Mouse (Mus musculus) neural tube, embryonic 15.5 days (tissue): Measurements from ENCODE around the gene Naa38. TPM values are rescaled to one million over a fixed set of nuclear protein-coding genes. Genes with fewer than 3 reads are reported as not detected.
"Not testable (repeated sequence)": the region's sequence is repeated elsewhere in the genome, so short reads cannot be mapped to it uniquely, and the experiment has no call there.

Source experiments
- ATAC-seq: fragments of 200-750 bp; cut with Nextera tagmentation; 2 replicates; pipeline ENCODE4 v1.8.0; 2017; ENCODE audit warnings: mild to moderate bottlenecking, moderate TSS enrichment, moderate library complexity; ENCODE audit not compliant: low FRiP score
- H3K27ac ChIP-seq: fragments of 300-500 bp; sonication (generic); replicated peaks from 2 replicates; pipeline ENCODE4 v1.5.1; 2015; ENCODE audit warnings: mild to moderate bottlenecking, inconsistent platforms
- H3K27me3 ChIP-seq: fragments of 300-500 bp; sonication (generic); replicated peaks from 2 replicates; pipeline ENCODE4 v1.6.1; 2015; ENCODE audit warnings: inconsistent platforms
- H3K36me3 ChIP-seq: fragments of 300-500 bp; sonication (generic); 2 replicates; pipeline ENCODE4 v1.6.1; 2015; ENCODE audit warnings: inconsistent platforms
- H3K4me1 ChIP-seq: fragments of 300-500 bp; sonication (generic); 2 replicates; pipeline ENCODE4 v1.6.1; 2015; ENCODE audit warnings: inconsistent platforms
- H3K4me2 ChIP-seq: fragments of 300-500 bp; sonication (generic); 2 replicates; pipeline ENCODE4 v1.6.1; 2015; ENCODE audit warnings: inconsistent platforms, mild to moderate bottlenecking, moderate library complexity
- H3K4me3 ChIP-seq: fragments of 300-500 bp; sonication (generic); replicated peaks from 2 replicates; pipeline ENCODE4 v1.5.1; 2015; ENCODE audit warnings: mild to moderate bottlenecking, inconsistent platforms
- H3K9ac ChIP-seq: fragments of 300-500 bp; sonication (generic); replicated peaks from 2 replicates; pipeline ENCODE4 v1.6.1; 2015; ENCODE audit warnings: mild to moderate bottlenecking, inconsistent platforms
- H3K9me3 ChIP-seq: fragments of 300-500 bp; sonication (generic); replicated peaks from 2 replicates; pipeline ENCODE4 v1.6.1; 2016; ENCODE audit warnings: inconsistent platforms
- WGBS: fragments of 180-500 bp; shearing (Covaris S2); methylation state at CpG from one replicate; pipeline ENCODE4 v1.1.7; 2015; ENCODE audit warnings: mixed read lengths; 5-methylcytosine and 5-hydroxymethylcytosine counted together
- polyA plus RNA-seq: library from polyadenylated mRNA; unstranded; fragments of >200 nt; fragmentation: Nextera tagmentation; extraction: Ambion mirVana; gene quantifications from 2 replicates; pipeline ENCODE4 v1.2.1, GENCODE M21; 2015

The Naa38 gene
- 130 and 132 TPM in 2 replicates for polyA plus RNA-seq

DNA sequence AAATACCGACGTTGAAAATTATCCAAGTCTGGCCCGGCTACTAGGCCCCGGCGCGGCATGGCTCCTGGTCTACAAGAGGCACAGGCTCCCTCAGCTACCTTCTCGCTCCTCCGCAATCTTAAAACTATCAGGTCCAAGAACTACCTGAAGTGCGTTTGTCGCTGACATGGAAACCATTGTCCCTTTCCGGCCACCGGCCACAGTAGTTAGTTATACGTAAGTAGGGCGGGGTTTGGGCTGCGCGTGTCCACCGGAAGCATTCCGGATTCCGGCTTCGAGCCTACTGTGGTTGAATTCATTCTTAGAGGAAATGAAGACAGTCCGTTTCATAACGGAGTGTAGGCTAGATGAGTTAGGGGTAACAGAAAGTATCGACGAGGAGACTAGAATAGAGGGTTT is at the start of gene Naa38, which contains the start of gene Cyb5d1:
Gene Naa38, plus strand, starts transcription at position 253 of the 399 bp plus-strand sequence.
Gene Cyb5d1, minus strand, starts transcription at position 397 of the 399 bp plus-strand sequence.
- under 1% methylated on average over 24 of the region's 24 CpGs for WGBS
- H3K27me3 ChIP-seq, H3K9me3 ChIP-seq: not testable (repeated sequence)
- peaks cover 28% of the 10 kb centered on the region for H3K4me1 ChIP-seq
- H3K4me2 ChIP-seq, result peak within 1 kb of the TSS; percentile 85
- ATAC-seq, result peak; percentile 86
- H3K9ac ChIP-seq, result peak within 1 kb of the TSS; percentile 95
- H3K4me3 ChIP-seq, result peak within 1 kb of the TSS; percentile 84
- H3K36me3 ChIP-seq, result peaks cover 15% of the 10 kb centered on the region
- H3K27ac ChIP-seq, result peak within 1 kb of the TSS; percentile 100

DNA sequence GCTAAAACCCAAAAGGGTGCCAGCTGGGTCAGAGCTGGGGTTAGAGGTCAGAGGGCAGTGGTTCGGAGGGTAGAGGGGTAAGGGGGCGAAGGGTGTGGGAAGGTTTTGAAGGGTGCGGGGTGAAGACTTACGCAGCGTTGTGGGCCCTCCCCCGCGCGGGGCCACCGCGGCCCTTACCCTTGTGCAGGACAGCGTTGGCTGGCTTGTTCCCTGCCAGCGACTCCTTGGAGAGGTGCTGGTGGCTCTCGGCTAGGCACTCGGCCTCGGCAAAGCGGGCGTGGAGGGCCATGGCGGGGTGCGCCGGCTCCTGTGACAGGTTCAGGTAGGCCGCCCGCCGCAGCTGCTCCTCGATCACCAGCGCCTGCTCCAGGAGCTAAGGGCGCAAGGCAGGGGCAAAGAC is 48.8 kb upstream of the Naa38 start:
- H3K4me1 ChIP-seq, result peaks cover 11% of the 10 kb centered on the region
- H3K9me3 ChIP-seq, result no peaks in the 10 kb centered on the region
- no peak overlapping the region for H3K4me3 ChIP-seq
- no peak overlapping the region for H3K4me2 ChIP-seq
- no peak overlapping the region for H3K27ac ChIP-seq
- no peak for ATAC-seq
- WGBS, result 93% methylated on average over 26 of the region's 26 CpGs
- no peak overlapping the region for H3K9ac ChIP-seq
- no peaks in the 10 kb centered on the region for H3K27me3 ChIP-seq
- H3K36me3 ChIP-seq, result peaks cover 86% of the 10 kb centered on the region

DNA sequence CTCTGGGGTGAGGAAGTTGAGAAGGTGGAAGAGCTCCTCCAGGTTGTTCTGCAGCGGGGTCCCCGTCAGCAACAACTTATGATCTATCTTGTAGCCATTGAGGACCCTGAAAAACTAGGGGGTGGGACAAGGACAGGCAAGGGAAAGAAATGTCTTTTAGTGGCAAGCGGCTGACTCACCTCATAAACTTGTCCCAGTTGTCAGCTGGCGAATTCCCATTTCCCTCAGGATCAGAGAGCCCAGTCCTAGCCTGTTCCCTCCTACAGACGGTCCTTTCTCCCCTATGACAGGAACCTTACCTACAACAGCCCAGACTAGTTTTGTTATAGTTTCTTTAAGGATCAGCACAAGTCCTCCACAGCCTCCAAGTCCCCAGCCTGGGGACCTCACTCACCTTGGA is 38.7 kb upstream of the Naa38 start:
- Histone ChIP-seq H3K27ac (no peak overlapping the region), H3K9me3 (no peaks in the 10 kb centered on the region), H3K9ac (no peak overlapping the region), H3K4me2 (no peak overlapping the region), H3K4me1 (0 out of 2 replicates have a peak, but pooled peaks cover 1% of the 10 kb centered on the region), H3K27me3 (no peaks in the 10 kb centered on the region), H3K36me3 (peaks cover 98% of the 10 kb centered on the region), H3K4me3 (no peak overlapping the region)
- ATAC-seq, result no peak
- 89% methylated on average over 5 of the region's 5 CpGs for WGBS

GRCm38 (mm10) chr11:69357690-69358089 is 37.6 kb upstream of the Naa38 start:
- 0 out of 2 replicates have a peak, but pooled peaks cover 4% of the 10 kb centered on the region for H3K4me1 ChIP-seq
- H3K36me3 ChIP-seq, result peaks cover 96% of the 10 kb centered on the region
- H3K4me3 ChIP-seq, result no peak overlapping the region
- no peak overlapping the region for H3K4me2 ChIP-seq
- H3K27ac ChIP-seq, result no peak overlapping the region
- H3K9me3 ChIP-seq, result no peaks in the 10 kb centered on the region
- no peaks in the 10 kb centered on the region for H3K27me3 ChIP-seq
- no peak for ATAC-seq
- WGBS, result 89% methylated on average over 12 of the region's 12 CpGs
- no peak overlapping the region for H3K9ac ChIP-seq

DNA sequence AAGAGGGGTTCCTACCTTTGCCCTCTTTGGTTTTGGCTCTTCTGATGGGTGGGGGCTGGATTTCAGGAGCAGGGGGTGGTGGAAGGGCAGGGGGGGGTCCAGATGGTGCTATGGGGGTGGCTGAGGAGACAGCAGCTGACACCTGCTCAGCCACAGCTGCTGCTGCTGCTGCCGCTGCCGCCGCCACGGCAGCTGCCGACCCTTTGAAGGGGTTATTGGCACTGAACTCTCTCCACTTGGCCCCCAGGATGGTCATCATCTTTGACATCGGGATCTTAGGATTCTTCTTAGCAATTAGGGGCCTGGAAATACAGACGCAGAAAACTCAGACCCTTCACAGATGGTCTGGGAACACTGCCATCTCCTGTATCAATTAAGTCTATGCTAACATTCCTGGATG is 33.3 kb upstream of the Naa38 start:
- Histone ChIP-seq H3K4me3 (no peak overlapping the region), H3K9me3 (no peaks in the 10 kb centered on the region), H3K27me3 (no peaks in the 10 kb centered on the region), H3K4me1 (peaks cover 36% of the 10 kb centered on the region), H3K9ac (no peak overlapping the region), H3K4me2 (no peak overlapping the region), H3K36me3 (peaks cover 67% of the 10 kb centered on the region), H3K27ac (no peak overlapping the region)
- WGBS, result 56% methylated on average over 7 of the region's 7 CpGs
- no peak for ATAC-seq

DNA sequence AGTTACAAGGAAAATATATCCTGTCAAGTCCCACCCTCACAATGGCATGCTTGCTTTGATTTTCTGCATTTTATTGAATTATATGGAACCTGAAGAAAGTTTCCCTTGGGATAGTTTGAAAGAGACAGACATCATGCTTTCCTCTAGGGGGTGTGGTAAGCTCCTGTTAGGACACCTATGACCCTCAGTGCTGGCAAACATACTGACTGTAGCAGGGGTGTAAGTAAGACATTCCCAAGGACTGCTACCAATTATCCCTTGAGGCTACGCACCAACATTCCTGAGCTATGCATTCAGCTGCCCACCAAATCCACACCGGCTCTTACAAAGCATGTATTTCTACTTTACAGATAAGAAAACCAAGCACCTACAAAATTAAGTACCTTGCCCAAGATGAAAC is 32.8 kb upstream of the Naa38 start:
- Histone ChIP-seq H3K9me3 (no peaks in the 10 kb centered on the region), H3K4me3 (no peak overlapping the region), H3K4me1 (peaks cover 41% of the 10 kb centered on the region), H3K27me3 (no peaks in the 10 kb centered on the region), H3K4me2 (no peak overlapping the region), H3K27ac (no peak overlapping the region), H3K9ac (no peak overlapping the region), H3K36me3 (peaks cover 62% of the 10 kb centered on the region)
- WGBS, result 93% methylated on average over 2 of the region's 2 CpGs
- no peak for ATAC-seq

GRCm38 (mm10) chr11:69364376-69364775 is 30.9 kb upstream of the Naa38 start:
- Histone ChIP-seq H3K36me3 (peaks cover 43% of the 10 kb centered on the region), H3K27me3 (no peaks in the 10 kb centered on the region), H3K9ac (no peak overlapping the region), H3K9me3 (no peaks in the 10 kb centered on the region), H3K4me2 (peak overlapping the region; percentile 91), H3K4me1 (peaks cover 50% of the 10 kb centered on the region), H3K27ac (peak overlapping the region; percentile 98), H3K4me3 (peak overlapping the region; percentile 72)
- 52% methylated on average over 8 of the region's 8 CpGs for WGBS
- no peak for ATAC-seq

- H3K9ac ChIP-seq, result peak overlapping the region; percentile 99
Observed at GRCm38 (mm10) chr11:69364910-69365309, 30.4 kb upstream of the Naa38 start.

DNA sequence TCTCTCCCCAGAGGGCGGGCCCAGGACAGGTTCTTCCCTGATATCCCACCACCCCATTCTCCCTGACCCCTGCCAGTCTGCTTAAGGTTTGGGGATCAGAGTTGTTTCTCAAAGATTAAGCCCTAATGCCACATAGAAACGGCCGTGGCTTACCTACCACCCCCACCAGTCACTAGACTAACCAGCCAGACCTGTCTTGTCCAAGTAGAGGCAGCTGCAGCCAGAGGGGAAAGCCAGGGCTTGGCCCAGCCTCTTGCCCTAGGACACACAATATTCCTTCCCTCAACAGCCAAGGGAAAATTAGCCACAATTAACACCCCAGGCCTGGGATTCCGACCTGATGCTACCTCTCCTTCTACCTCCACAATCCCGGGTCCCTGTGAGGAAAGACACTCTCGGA is 29.6 kb upstream of the Naa38 start:
- Histone ChIP-seq H3K9me3 (no peaks in the 10 kb centered on the region), H3K4me2 (peak overlapping the region; percentile 91), H3K27me3 (no peaks in the 10 kb centered on the region), H3K36me3 (peaks cover 30% of the 10 kb centered on the region), H3K4me1 (peaks cover 53% of the 10 kb centered on the region), H3K9ac (peak overlapping the region; percentile 99), H3K4me3 (peak overlapping the region; percentile 72), H3K27ac (peak overlapping the region; percentile 98)
- no peak for ATAC-seq
- 24% methylated on average over 6 of the region's 6 CpGs for WGBS

More at GRCm38 (mm10) chr11:69364910-69365309, 30.4 kb upstream of the Naa38 start:
- ATAC-seq, result peak; percentile 33
- Histone ChIP-seq H3K4me1 (peaks cover 50% of the 10 kb centered on the region), H3K27ac (peak overlapping the region; percentile 98), H3K4me3 (peak overlapping the region; percentile 72), H3K36me3 (peaks cover 38% of the 10 kb centered on the region), H3K4me2 (peak overlapping the region; percentile 91), H3K27me3 (no peaks in the 10 kb centered on the region), H3K9me3 (no peaks in the 10 kb centered on the region)
- WGBS, result 2% methylated on average over 6 of the region's 6 CpGs

DNA sequence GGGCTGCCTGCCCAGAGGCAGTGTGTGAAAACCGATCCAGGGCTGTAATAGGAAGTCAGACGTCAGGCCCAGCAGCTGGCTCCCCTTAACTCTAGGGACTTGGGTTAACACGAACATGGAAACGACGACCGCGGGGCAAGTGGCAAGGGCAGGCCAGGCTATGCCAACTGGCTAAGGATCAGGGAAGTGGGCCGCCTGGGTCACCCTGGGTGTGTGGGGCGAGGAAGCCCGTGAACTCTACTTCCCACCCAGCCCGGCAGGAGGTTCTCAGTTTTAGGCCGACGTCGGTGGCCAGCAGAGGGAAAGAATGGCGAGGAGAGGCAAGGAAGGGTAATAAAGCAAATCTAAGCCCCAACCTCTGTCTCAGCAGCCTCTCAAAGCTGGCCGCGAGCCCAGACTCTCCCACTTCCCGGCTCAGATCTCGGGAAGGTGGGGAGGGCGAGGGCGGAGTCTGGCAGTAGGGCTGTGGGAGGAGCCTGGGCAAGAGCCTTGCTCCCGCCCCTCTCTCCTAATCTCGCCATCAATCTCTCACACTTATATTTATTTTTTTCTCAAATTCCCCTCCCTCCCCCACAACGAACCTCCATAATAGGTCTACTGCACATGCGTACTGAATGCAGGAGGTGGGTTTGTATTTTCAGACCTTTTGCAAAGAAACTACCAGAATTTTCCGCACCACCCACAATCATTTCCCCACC is 29.0 kb upstream of the Naa38 start:
- Histone ChIP-seq H3K4me1 (peaks cover 59% of the 10 kb centered on the region), H3K27ac (peak overlapping the region; percentile 98)

GRCm38 (mm10) chr11:69366855-69367615 is 28.3 kb upstream of the Naa38 start:
- Histone ChIP-seq H3K4me1 (peaks cover 63% of the 10 kb centered on the region), H3K9ac (peak overlapping the region; percentile 99), H3K4me2 (peak overlapping the region; percentile 91), H3K27me3 (no peaks in the 10 kb centered on the region), H3K9me3 (no peaks in the 10 kb centered on the region), H3K4me3 (peak overlapping the region; percentile 72), H3K36me3 (peaks cover 17% of the 10 kb centered on the region), H3K27ac (peak overlapping the region; percentile 98)
- ATAC-seq, result no peak
- WGBS, result under 1% methylated on average over 22 of the region's 22 CpGs

More for the DNA sequence above, 29.0 kb upstream of the Naa38 start:
- Histone ChIP-seq H3K4me2 (peak overlapping the region; percentile 91), H3K9me3 (no peaks in the 10 kb centered on the region), H3K36me3 (peaks cover 24% of the 10 kb centered on the region), H3K27me3 (no peaks in the 10 kb centered on the region), H3K9ac (peak overlapping the region; percentile 99), H3K4me3 (peak overlapping the region; percentile 72)
- peak; percentile 88 for ATAC-seq
- WGBS, result under 1% methylated on average over 26 of the region's 26 CpGs
